Mouse (Mus musculus) left cerebral cortex, adult 8-10 months (tissue): ENCODE measurements around the gene Olfr224. TPM values are rescaled to one million over a fixed set of nuclear protein-coding genes. Genes with fewer than 3 reads are reported as not detected.
"Not testable (repeated sequence)": the region's sequence is repeated elsewhere in the genome, so short reads cannot be mapped to it uniquely, and the experiment has no call there.

Experiments
- DNase-seq, 2 experiments: peaks; one replicate each; pipeline ENCODE4 v3.0.0; 2022; ENCODE audit warnings: low spot score in 2 of 2
- total RNA-seq, 4 experiments: library from RNA; stranded (reverse); gene quantifications; 2 replicates each; pipeline ENCODE4 v1.2.4; 2022

Olfr224 gene
- not detected for total RNA-seq

DNA sequence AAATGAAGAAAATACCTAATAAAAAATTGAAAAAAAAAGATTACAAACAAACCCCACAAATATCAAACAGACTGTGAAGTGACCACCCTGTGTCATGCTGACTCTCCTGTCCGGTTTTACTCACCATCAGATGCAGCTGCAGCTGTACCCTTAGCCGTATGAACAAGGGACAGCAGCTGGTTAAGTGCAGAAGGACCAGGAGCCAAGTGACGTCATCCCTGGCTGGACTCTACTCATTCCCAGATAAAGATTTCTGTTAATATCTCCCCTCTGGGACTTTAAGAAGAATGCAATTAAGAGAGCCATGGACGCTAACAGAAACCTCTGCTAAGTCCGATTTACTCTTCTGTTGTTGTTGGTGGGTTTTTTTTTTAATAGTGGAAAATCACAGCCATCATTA lies at the start of gene Olfr224:
Olfr224 (minus strand) TSS at position 149 of the 400 bp plus-strand sequence.
- no peak for DNase-seq

DNA sequence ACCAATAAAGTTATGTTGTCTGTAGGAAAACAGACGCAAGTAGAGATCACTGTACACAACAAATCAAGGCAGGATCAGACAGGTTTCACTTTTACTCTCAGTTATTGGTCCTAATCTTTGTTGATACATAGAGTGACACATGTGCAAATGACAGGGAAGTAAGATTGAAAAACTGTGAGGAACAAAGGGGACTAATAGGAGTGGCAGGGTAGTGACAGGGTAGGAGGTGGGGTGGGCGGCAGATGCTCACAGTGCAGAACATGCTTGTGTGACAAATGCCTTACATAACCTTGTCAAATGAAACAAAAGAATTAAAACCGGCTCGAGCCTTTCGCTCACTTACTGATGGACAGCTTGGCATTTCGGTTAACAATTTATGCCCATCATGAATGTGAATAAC lies 48.4 kb upstream of the Olfr224 start:
- no peak for DNase-seq

DNA sequence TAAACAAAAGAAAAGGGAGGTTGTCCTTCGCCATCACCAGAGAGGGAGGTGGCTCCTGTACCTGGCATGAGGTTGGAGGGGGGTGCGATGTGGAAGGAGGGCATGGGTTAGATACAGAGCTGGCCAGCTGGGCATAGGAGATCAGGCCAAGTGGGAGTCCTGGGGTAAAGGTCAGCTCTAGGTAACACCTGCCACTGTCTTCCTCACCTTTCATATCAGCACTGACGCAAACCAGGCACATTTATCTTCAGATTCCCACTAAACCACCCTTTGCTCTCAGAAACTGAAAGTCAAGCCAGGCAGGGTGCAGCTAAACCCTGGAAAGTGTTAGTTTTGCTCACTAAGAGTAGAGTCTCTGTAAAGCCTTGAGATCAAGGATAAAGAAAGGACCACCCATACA lies 48.0 kb upstream of the Olfr224 start:
- no peak for DNase-seq

DNA sequence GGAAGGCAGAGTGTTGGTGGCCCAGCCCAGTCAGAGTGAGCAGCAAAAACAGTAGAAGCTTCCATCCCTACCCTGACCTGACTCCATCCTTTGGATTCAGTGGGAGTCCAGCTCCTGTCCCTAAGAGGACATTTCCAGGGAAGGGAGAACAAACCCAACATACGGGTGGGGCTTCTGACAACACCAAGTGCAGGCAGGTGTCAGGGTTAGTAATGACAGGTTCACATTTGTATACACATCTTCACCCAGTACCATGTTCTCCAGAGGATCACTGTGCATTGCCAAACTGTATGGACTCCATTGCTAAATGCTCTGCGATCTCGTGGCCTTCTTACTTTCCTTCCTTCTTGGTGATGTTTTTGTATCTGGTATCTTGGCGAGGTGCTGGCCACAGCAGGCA lies 45.6 kb upstream of the Olfr224 start, which contains the start of gene 2210407C18Rik:
2210407C18Rik (minus strand) TSS at position 101 of the 400 bp plus-strand sequence.
- no peak for DNase-seq

DNA sequence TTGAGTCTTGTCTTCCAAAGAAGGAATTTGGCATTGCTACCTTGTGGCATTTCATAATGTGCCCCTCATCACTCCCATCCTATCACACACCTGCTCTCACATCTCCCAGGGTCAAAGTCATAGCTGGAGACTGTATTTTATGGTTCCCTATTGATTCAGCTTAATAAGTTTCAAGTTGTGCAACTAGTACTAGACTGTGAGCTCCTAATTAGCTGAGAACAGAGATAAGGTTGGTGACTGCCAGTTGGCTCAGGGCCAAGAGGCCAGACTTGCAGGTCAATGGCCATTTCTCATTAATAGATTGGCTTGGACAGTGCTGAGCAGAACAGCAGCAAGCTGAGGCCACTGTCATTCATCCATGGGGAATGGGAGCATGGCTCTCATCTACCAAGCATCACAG lies 44.2 kb upstream of the Olfr224 start:
- DNase-seq, result no peak

DNA sequence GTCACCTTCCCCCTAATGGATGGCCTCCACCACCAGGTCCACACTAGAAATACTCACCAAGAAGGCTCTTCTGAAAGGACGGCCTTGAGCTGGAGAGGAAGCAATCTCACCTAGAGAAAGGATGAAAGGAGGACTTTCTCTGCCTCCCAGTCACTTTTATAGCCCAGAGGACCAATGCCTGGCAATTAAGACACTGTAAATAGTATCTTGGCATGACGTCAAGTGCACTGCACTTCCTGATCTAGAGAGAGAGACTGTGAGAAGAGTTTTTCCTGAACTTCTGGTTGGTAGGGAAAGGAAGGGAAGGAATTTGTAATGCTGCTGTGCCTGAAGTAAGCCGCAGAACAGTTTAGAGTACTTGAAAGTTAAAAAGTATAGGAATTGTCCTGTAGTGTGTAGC lies 43.0 kb upstream of the Olfr224 start:
- DNase-seq, result no peak

DNA sequence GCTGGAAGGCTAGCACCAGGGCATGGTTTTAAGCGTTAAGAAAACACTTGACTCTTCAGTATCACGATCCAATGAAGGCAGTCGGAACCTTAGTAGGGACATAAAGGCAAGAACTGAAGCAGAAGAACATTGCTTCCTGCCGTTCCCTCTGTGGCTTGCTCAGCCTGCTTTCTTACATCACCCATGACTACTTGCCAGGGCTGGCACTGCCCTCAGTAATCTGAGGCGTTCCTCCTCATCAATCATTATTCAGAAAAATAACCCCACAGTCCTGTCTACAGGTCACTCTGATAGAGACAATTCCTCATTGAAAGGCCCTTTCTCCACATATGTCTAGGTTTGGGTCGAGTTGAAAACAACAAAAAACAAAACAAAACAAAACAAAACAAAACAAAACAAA lies 36.7 kb upstream of the Olfr224 start:
- no peak for DNase-seq

DNA sequence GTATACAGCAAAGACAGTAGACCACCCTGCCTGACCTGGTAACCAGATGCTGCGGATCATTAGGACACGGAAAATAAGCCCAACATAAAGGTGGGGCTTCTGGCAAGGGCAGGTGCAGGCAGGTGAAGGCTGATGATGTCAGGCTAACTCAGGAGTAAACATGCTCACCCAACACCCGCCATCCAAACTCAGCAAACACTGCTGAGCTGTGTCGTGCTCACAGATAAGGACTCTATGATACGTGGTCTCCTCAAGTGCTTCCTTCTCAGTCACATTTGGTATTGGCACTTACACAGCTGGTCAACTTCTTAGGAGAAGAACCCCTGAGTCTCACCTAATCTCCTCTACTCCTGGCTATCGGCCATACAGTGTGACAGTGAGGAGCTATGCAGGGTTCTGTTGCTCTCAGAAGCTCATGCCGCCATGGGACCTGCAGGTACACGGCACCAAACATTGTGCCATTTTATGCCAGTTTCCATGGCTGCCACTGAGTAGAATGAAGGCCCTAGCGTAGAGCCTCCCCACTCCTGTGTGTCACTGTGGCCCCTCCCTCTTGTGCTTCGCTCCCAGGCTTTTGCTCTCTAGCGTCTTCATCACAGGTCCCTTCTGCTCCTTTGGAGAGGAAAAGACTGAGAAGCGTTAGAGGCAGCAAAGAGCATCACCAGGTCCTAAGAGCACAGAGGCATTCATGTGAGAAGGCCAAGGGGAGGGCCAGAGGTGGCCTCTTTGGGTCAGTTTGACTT lies 36.0 kb upstream of the Olfr224 start:
- no peak for DNase-seq

DNA sequence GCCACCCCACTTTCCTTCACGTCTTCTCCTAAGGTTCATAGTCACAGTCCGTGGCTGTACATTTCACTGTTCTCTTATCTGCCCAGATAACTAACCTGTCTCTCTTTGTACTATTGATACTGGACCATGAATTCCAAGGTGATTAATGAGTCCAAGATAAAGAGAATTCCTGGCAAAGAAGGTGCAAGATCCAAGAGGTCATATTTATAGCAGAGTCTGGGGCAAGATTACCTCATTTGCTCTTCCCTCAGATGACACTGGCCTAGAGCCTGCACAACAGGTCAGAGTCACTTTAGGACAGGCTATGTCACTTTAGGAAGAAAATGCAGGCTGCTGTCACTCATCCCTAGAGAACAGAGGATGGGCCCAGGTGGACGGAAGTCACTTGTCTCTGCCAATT lies 34.9 kb upstream of the Olfr224 start:
- no peak for DNase-seq

DNA sequence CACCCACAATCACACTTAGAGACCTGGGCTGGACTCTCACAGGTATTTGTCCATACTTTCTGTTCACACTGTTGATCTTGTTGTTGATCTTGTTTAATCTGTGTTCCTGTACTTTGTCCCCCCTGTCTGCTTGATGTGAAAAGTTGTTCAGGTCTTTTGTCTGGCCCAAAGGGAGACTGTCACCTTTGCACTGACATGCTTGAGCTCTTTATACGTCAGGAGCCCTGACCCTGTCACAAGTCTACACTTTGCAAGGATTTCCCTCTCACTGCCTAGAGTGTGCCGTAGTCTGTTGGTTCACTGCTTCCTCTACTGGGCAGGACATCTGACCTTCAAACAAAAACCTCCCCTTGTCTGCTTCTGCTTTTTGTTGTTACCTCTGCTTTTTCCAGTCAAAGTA lies 34.3 kb upstream of the Olfr224 start:
- no peak for DNase-seq

DNA sequence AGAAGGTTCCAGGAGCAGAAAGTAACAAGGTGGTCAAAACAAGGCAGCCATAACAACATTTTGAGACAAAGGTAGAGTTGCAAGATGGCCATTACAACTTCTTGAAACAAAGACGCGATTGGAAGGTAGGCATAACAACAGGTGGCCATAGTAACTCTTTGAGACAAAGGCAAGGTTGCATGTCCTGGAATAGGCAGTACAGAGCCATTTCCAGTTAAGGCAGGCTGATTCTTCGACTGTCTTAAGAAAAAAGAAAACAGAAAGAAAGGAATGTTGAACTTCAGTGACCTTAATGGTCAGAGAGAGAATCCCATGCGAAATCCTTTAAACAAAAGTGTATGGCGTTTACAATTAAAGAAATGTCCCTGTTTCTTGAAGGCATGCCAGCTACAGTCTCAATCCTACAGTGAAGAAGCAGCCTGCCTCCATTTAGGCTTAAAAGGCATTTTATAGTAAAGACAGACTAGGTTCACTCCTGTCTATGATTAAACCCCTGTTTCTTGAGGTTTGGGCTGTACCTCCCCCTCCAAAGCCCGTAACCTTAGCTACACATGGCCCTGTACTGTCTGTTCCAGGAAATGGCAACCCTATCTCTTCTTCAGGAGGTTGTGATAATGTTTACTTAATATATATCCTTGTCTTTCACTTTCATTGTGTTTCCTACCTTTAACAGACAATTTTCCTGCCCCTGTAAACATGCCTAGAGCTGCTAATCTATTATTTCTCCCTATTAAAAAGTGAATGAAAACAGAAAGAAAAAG lies 32.6 kb upstream of the Olfr224 start:
- no peak for DNase-seq

DNA sequence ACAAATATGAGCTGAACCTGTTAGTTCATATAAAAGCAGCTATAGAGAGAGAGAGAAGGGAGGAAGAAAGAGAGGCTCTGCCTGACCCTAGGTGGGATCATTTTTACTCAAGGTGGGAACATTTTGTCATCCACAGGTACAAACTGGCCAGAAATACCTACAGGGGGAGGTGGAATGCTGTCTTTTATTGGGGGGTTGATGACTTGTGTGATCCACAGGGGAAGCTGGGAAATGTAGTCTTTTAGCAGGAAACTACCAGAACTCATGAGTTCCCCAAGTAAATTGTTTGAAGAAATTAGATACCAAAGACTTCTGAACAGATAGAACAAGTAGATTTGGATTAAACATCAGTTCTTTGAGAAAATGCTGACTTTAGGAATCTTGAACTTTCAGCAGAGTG lies 31.7 kb upstream of the Olfr224 start:
- no peak for DNase-seq

DNA sequence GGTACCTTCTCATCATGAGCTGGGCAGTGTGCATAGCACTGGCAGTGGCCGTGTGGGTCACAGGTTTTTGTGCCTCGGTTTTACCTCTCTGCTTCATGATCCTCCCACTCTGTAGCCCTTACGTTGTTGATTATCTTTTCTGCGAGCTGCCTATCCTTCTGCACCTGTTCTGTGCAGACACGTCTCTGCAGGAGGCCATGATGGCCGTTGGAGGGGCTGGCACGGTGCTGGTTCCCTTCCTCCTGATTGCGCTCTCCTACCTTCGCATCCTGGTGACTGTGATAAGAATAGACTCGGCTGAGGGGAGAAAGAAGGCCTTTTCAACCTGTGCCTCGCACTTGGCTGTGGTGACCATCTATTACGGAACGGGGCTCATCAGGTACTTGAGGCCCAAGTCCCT lies 27.5 kb upstream of the Olfr224 start:
- no peak for DNase-seq

DNA sequence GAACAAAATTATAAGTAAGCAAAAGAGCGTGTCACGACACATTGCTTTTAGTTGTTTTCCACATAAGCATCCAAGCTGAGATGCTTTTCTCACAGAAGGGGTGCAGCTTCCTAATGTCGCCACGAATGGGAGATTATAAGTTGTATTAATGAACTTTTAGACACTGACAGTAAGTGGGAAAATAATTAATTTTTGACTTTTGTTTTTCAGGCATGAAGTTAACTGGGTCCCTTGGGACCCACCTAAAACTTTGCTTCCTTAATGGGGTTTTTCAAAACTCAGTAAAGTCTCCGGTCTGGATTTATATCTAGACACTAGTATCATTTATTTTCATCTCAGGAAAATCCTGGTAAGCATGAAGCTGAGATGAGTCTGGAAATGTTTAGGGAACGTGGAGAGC lies 24.5 kb upstream of the Olfr224 start, which contains the start of gene Olfr324:
Olfr324 (plus strand) TSS at position 301 of the 400 bp plus-strand sequence.
- no peak for DNase-seq

DNA sequence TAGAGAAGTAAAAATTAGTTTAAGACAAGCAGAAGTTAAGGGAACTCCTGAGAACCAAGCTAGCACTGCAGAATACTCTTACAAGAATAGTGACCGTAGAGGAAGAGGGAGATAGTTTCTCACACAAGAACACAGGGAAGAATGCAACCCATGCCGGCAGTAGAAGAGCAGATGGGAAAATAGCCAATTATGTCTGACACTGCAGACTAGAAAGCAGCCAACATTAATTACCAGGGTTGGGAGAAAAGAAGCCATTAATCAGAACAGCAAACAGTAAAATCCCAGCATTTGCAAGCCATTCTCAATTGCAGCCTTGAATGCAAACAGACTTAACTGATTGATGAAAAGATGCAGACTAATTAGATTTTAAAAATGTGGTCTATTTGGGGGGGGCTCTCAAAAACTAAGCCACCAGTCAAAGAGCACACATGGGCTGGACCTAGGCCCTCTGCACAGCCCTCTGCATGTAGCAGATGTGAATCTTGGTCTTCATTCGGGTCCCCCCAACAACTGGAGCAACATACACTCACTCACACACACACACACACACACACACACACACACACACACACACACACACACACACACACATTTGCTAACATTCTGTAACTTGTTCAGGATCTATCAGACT lies 18.4 kb upstream of the Olfr224 start:
- no peak for DNase-seq

DNA sequence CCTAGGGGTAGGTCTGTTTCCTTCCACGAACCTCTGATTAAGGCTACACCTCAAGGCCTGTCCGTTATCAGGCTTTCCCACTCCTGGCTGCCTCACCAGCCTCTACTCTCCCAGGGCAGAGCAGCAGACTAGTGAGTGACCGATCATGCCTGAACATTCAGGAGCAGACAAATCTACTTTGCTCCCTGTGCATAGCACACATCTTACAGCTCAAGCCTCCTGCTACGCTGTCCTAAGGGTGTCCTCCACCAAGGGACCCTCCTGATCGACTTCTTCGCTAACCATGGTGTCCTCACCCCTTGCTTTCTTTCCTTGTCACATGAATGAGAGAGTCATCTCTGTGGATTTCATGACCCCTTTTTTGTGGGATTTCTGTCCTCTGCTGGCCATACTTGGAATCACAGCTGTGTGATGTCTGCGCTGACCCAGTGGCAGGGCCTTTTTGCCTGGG lies 17.6 kb upstream of the Olfr224 start:
- DNase-seq, result peak in 1 of 2 experiments; percentile 15

DNA sequence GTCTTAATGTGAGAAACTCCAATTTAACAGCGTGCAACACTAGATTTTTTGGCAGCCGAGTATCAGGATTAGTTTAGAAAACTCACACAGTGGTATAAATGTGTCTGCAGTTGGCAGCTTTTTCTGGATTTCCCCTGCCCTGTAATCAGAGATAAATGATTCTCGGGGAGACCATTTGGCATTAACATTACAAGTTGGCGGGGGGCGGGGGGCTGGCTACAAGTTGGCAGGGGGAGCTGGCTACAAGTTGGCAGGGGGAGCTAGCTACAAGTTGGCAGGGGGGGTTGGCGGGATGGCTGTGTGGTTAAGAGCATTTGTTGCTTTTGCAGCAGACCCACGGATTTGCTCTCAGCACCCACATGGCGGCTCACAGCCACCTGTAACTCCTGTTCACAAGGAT lies 8.3 kb upstream of the Olfr224 start:
- DNase-seq, result no peak

DNA sequence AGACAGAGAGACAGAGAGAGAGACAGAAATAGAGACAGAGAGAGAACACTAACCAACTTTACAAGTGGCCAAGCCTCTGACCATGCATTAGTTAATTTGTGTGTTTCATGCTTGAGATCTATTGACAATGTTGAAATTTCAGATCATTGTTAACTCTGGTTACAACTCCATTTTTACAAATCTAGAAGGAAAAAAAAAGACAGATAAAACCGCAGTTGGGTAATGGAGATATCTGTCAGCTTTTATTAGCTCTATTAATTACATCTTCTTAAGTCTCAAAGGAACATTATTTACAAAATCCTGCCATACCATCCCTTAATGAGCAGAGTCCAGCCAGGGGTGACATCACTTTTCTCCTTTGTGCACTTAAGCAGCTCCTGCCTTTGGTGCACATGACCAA lies 7.1 kb upstream of the Olfr224 start, which contains the start of gene Olfr325:
Olfr325 (plus strand) TSS at position 301 of the 400 bp plus-strand sequence.
- no peak for DNase-seq

DNA sequence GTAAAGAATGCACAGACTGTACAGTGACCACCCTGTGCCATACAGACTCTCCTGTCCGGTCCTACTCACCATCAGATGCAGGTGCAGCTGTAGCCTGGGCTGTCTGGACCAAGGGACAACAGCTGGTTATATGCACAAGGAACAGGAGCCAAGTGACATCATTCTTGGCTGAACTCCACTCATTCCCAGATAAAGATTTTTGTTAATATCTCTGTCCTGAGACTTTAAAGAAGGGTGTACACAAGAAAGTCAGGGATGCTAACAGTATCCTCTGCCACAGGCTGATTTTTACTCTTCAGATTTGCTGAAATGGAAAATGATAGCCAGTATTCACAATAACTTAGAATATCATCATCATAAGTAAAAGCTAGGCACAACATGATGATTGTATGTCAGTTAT lies 14.8 kb downstream of the Olfr224 start, which contains the start of gene Olfr328:
Olfr328 (minus strand) TSS at position 101 of the 400 bp plus-strand sequence.
- DNase-seq, result no peak

DNA sequence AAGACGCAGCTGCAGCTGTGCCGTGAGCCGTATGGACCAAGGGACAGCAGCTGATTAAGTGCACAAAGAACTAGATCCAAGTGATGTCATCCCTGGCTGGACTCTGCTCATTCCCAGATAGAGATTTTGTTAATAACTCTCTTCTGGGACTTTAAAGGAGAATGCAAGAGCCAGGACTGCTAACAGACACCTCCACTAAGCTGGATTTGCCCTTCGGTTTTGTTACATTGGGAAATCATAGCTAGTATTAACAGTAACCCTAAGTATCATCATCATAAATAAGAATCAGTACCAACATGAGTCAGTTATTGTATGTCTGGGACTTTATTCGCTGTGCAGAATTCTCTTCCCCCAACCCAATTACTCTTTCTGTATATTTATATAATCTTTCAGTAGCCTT lies 24.0 kb downstream of the Olfr224 start, which contains the start of gene Olfr329-ps:
Olfr329-ps (minus strand) TSS at position 101 of the 400 bp plus-strand sequence.
- no peak for DNase-seq

DNA sequence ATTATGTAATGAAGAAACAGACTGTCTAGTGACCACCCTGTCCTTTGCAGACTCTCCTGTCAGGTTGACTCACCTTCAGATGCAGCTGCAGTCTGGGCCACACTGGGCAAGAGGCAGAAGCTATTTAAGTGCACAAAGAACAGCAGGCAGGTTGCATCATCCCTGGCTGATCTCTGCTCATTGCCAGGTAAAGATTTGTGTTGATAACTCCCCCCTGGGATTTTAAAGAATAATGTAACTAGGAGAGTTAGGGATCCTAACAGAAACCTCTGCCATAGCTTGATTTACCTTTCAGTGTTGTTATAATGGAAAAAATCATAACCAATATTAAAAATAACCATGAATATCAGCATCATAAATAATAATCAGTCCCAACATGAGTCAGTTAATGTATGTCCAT lies 35.6 kb downstream of the Olfr224 start, which contains the start of gene Olfr330:
Olfr330 (minus strand) TSS at position 101 of the 400 bp plus-strand sequence.
- not testable (repeated sequence) for DNase-seq

DNA sequence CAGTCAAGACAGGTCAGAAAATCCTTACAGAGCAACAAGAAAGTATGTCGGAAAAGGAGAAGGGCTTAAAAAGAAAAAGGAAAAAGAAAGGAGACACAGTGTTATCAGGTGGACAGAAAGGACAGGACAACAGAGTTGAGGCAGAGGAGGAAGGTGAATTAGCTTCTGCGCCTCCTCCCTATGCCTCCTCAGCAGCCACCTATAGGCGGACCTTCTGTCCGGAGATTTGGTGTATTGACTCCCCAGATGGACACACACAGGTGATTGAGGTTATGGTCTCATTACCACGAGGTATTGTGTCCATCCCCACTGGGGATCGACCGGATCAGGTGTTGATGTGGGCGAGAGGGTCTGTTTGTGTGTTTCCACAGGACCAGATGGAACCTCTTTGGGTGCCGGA lies 50.6 kb downstream of the Olfr224 start:
- peak in 1 of 2 experiments; percentile 11 for DNase-seq
